Mouse (Mus musculus): ENCODE results near the gene 4933427D14Rik.

DNA sequence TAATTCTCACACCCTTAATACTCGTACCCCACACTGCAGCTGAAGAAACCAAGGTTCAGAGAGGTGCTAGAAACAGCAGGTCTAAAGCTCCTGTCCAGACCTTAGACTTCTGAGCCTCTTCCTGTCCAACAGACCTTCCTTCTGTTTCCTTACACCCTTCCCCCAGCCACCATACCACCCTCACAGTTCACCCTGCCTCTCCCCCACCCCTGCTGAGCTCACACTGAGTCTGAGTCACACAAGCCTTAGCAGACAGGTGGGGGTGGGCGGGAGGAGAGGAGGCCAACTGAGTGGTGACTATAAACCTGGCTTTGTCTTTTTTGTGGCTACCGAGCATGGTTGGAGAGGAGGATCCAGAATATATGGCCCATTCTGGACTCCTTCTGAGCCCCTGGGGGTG is 96.5 kb downstream of the 4933427D14Rik start:
- TF ChIP-seq POLR2A (IDR thresholded peaks at IDR 0.05; ENCODE audit: insufficient read depth, low read length) (no peak), CTCF (IDR thresholded peaks at IDR 0.05; ENCODE audit: low read depth, low read length) (no peak), EP300 (IDR thresholded peaks at IDR 0.05; ENCODE audit: insufficient read depth, low read depth, low read length) (no peak)

Data from ES-Bruce4 (cell line).